Mouse (Mus musculus): Measurements from ENCODE around the gene Fam180a. TPM values are rescaled to one million over a fixed set of nuclear protein-coding genes. Genes with fewer than 3 reads are reported as not detected.

The Fam180a gene
- polyA plus RNA-seq, 1 experiment from 2014 or later, result 0.93 TPM

DNA sequence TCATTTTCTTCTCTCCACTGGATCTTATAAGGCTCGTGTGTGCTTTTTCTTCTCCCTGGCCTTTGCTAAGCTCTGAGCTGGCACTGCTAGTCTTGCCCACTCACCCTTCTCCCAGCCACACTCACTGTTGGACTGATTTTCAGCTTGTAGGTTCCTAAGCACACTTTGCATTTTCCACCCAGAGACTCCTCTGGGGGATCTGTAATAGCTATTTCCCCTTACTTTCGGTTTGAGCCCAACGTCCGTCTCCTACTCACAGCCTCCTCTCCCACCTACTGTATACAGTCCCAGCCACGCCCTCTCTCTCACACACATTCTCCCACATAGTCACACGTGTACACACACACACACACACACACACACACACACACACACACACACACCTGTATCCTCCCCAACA, 6.1 kb downstream of the Fam180a start:
- no peaks in the 10 kb centered on the region for H3K9me3 ChIP-seq (ENCODE audit: control insufficient read depth, low read length)
- WGBS, result 73% methylated on average over 6 of the region's 6 CpGs

DNA sequence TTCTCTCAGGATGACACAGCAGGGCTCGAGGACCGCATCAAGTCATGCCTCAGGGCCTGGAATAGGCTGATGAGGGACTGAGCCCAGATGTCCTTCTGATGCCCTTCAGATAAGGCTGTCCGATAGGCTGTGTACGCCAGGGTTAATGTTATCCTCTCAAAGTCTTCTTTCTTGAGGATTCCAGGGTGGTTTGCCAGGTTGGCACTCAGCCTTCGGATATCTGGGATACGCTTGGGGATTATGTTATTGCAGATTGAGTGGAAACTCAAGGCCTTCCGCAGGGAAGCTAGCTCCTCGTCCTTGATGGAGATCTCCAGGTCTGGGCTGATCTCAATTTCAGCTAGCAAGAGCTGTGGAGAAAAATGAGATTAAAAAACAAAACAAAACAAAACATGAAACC, 12.4 kb downstream of the Fam180a start:
- H3K4me1 ChIP-seq (ENCODE audit: control insufficient read depth in 2 of 2, insufficient read depth in 2 of 2, low read length in 2 of 2), result no peaks in the 10 kb centered on the region; a peak in 1 of 4 replicates
- no peaks in the 10 kb centered on the region for H3K27me3 ChIP-seq (ENCODE audit: control insufficient read depth, insufficient read depth, low read length)
- ATAC-seq (ENCODE audit: insufficient number of reproducible peaks, insufficient read depth, low FRiP score, low read depth), result no peak
- WGBS, result 87% methylated on average over 8 of the region's 8 CpGs
- no peaks in the 10 kb centered on the region for H3K9me3 ChIP-seq (ENCODE audit: control insufficient read depth, low read length)
- H3K36me3 ChIP-seq (ENCODE audit: control insufficient read depth, insufficient read depth, low read length), result no peaks in the 10 kb centered on the region
- H3K27ac ChIP-seq (replicated peaks in 1 of 2; ENCODE audit: control insufficient read depth in 1 of 2, insufficient read depth in 1 of 2, low read depth in 2 of 2, low read length in 2 of 2), result no peak overlapping the region
- H3K9ac ChIP-seq (ENCODE audit: low read length), result no peak overlapping the region
- H3K4me2 ChIP-seq (ENCODE audit: low read length), result no peak overlapping the region
- no peak overlapping the region for H3K4me3 ChIP-seq (ENCODE audit: control insufficient read depth in 1 of 2, insufficient read depth in 1 of 2, low read depth in 1 of 2, low read length in 2 of 2)

More for the DNA sequence above, 6.1 kb downstream of the Fam180a start:
- Histone ChIP-seq H3K4me1 (ENCODE audit: control insufficient read depth in 2 of 2, insufficient read depth in 2 of 2, low read length in 2 of 2) (peaks cover 0 to 4% of the 10 kb centered on the region in 2 experiments; a peak in 1 of 4 replicates), H3K27me3 (ENCODE audit: control insufficient read depth, insufficient read depth, low read length) (no peaks in the 10 kb centered on the region), H3K4me3 (ENCODE audit: control insufficient read depth in 1 of 2, insufficient read depth in 1 of 2, low read depth in 1 of 2, low read length in 2 of 2) (no peak overlapping the region), H3K4me2 (ENCODE audit: low read length) (no peak overlapping the region), H3K9ac (ENCODE audit: low read length) (no peak overlapping the region), H3K27ac (replicated peaks in 1 of 2; ENCODE audit: control insufficient read depth in 1 of 2, insufficient read depth in 1 of 2, low read depth in 2 of 2, low read length in 2 of 2) (no peak overlapping the region), H3K36me3 (ENCODE audit: control insufficient read depth, insufficient read depth, low read length) (no peaks in the 10 kb centered on the region)
- no peak for ATAC-seq (ENCODE audit: insufficient number of reproducible peaks, insufficient read depth, low FRiP score, low read depth)

DNA sequence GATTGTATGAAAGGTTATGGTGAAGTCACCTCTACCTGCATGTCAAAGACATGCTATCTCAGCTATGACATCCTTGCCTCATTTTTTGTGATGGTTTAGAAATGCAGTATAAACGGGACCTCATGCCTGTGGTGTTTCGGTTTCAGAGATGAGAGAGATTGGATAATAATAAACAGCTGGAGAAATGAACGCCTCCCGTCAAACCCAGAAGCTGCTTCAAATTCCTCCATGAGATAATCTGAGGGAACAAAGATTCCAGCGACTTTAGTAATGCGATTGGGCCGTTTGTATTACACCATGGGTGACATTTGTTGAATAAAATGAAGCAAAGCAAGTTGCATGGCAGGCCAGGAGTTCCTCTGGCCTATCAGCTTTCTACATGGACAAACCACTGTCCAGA, 16.5 kb downstream of the Fam180a start:
- Histone ChIP-seq H3K4me3 (ENCODE audit: control insufficient read depth in 1 of 2, insufficient read depth in 1 of 2, low read depth in 1 of 2, low read length in 2 of 2) (no peak overlapping the region), H3K9me3 (ENCODE audit: control insufficient read depth, low read length) (no peaks in the 10 kb centered on the region), H3K4me1 (ENCODE audit: control insufficient read depth in 2 of 2, insufficient read depth in 2 of 2, low read length in 2 of 2) (peaks cover 0 to 8% of the 10 kb centered on the region in 2 experiments; a peak in 2 of 4 replicates), H3K36me3 (ENCODE audit: control insufficient read depth, insufficient read depth, low read length) (no peaks in the 10 kb centered on the region), H3K27me3 (ENCODE audit: control insufficient read depth, insufficient read depth, low read length) (no peaks in the 10 kb centered on the region), H3K27ac (replicated peaks in 1 of 2; ENCODE audit: control insufficient read depth in 1 of 2, insufficient read depth in 1 of 2, low read depth in 2 of 2, low read length in 2 of 2) (no peak overlapping the region), H3K9ac (ENCODE audit: low read length) (no peak overlapping the region), H3K4me2 (ENCODE audit: low read length) (no peak overlapping the region)
- no peak for ATAC-seq (ENCODE audit: insufficient number of reproducible peaks, insufficient read depth, low FRiP score, low read depth)
- WGBS, result 28% methylated on average over 7 of the region's 7 CpGs

DNA sequence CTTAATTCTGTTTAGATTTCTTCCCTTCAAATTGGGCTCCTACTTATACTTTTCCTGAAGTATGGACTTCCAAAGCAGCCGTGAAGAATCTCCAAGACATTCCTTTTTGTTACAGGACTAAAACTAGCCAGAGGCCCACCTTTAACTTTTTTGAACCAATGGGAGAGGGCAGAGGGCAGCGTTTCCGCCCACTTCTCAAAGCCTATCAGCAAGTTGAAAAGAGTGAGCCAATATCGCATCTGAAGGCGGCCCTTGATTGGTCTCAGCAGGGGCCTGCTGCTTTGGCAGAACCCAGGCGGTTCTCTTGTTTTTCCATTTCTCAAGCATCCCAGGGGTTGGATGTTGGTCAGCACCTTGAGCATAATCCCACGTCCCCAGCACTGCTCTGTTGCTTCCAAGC, 17.9 kb downstream of the Fam180a start, which contains the start of gene Slc13a4:
Slc13a4 (minus strand) TSS at position 95 of the 400 bp plus-strand sequence.
- no peak within 1 kb of the TSS for H3K9ac ChIP-seq (ENCODE audit: low read length)
- H3K4me1 ChIP-seq (ENCODE audit: control insufficient read depth in 2 of 2, insufficient read depth in 2 of 2, low read length in 2 of 2), result peaks cover 0 to 8% of the 10 kb centered on the region in 2 experiments; a peak in 2 of 4 replicates
- ATAC-seq (ENCODE audit: insufficient number of reproducible peaks, insufficient read depth, low FRiP score, low read depth), result no peak
- H3K27me3 ChIP-seq (ENCODE audit: control insufficient read depth, insufficient read depth, low read length), result no peaks in the 10 kb centered on the region
- H3K4me2 ChIP-seq (ENCODE audit: low read length), result no peak within 1 kb of the TSS
- no peaks in the 10 kb centered on the region for H3K9me3 ChIP-seq (ENCODE audit: control insufficient read depth, low read length)
- WGBS, result 36% methylated on average over 7 of the region's 7 CpGs
- H3K27ac ChIP-seq (replicated peaks in 1 of 2; ENCODE audit: control insufficient read depth in 1 of 2, insufficient read depth in 1 of 2, low read depth in 2 of 2, low read length in 2 of 2), result no peak within 1 kb of the TSS
- H3K4me3 ChIP-seq (ENCODE audit: control insufficient read depth in 1 of 2, insufficient read depth in 1 of 2, low read depth in 1 of 2, low read length in 2 of 2), result no peak within 1 kb of the TSS
- no peaks in the 10 kb centered on the region for H3K36me3 ChIP-seq (ENCODE audit: control insufficient read depth, insufficient read depth, low read length)

DNA sequence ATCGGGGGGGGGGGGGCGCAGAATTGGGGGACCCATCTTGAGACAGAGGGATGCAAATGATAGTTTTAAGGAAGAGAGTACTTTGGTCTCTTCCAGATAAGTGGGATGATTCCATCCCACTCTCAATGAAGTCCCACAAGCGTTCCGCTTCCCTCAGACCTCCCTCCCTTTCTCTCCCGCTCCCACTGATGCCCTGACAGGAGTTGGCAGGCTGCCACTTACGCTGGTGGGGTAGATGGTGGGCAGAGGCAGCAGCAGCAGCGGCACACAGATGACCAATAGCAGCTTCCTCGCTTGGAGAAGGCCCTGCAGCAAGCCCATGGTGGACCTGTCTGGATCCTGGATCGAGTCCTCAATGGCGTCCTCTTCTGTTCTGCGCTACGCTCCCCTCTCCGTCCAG, 18.8 kb downstream of the Fam180a start:
- Histone ChIP-seq H3K27ac (replicated peaks in 1 of 2; ENCODE audit: control insufficient read depth in 1 of 2, insufficient read depth in 1 of 2, low read depth in 2 of 2, low read length in 2 of 2) (no peak overlapping the region), H3K36me3 (ENCODE audit: control insufficient read depth, insufficient read depth, low read length) (no peaks in the 10 kb centered on the region), H3K9me3 (ENCODE audit: control insufficient read depth, low read length) (no peaks in the 10 kb centered on the region), H3K27me3 (ENCODE audit: control insufficient read depth, insufficient read depth, low read length) (no peaks in the 10 kb centered on the region), H3K4me3 (ENCODE audit: control insufficient read depth in 1 of 2, insufficient read depth in 1 of 2, low read depth in 1 of 2, low read length in 2 of 2) (no peak overlapping the region), H3K4me1 (ENCODE audit: control insufficient read depth in 2 of 2, insufficient read depth in 2 of 2, low read length in 2 of 2) (peaks cover 0 to 8% of the 10 kb centered on the region in 2 experiments; a peak in 2 of 4 replicates), H3K9ac (ENCODE audit: low read length) (no peak overlapping the region), H3K4me2 (ENCODE audit: low read length) (no peak overlapping the region)
- ATAC-seq (ENCODE audit: insufficient number of reproducible peaks, insufficient read depth, low FRiP score, low read depth), result peak; percentile 47; the same call in 1 of the 2 replicates
- WGBS, result 50% methylated on average over 13 of the region's 13 CpGs

DNA sequence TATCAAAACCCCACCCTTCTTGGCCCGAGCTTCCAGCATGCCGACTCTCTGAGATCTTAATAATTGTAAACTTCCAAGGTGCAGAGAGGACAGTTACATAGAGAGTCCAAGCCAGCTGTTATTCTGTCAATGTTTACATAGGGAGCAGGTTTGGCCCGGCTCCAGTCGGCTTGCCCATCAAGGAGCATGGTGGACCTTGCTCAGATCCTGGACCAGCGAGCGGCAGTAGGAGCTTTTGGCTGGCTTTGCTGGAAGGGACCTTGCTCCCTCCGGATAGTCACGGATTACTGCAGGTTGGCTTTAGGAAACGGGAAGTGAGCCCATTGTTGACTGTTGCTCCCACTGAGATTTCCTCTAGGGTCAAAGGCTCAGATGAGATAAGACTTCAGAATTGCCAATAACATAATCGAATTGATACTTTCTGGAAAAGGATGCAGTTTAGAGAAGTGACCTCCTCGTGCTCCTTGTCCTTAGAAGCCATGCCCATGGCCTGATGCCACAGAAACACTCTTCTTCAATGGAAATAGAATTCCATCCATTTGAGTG, 22.5 kb downstream of the Fam180a start:
- Histone ChIP-seq H3K4me1 (ENCODE audit: control insufficient read depth in 2 of 2, insufficient read depth in 2 of 2, low read length in 2 of 2) (peaks cover 7 to 14% of the 10 kb centered on the region in 2 experiments), H3K36me3 (ENCODE audit: control insufficient read depth, insufficient read depth, low read length) (no peaks in the 10 kb centered on the region), H3K27ac (replicated peaks in 1 of 2; ENCODE audit: control insufficient read depth in 1 of 2, insufficient read depth in 1 of 2, low read depth in 2 of 2, low read length in 2 of 2) (no peak overlapping the region), H3K9me3 (ENCODE audit: control insufficient read depth, low read length) (no peaks in the 10 kb centered on the region), H3K4me3 (ENCODE audit: control insufficient read depth in 1 of 2, insufficient read depth in 1 of 2, low read depth in 1 of 2, low read length in 2 of 2) (no peak overlapping the region), H3K27me3 (ENCODE audit: control insufficient read depth, insufficient read depth, low read length) (no peaks in the 10 kb centered on the region), H3K4me2 (ENCODE audit: low read length) (no peak overlapping the region), H3K9ac (ENCODE audit: low read length) (no peak overlapping the region)
- 65% methylated on average over 11 of the region's 11 CpGs for WGBS
- no peak for ATAC-seq (ENCODE audit: insufficient number of reproducible peaks, insufficient read depth, low FRiP score, low read depth)

DNA sequence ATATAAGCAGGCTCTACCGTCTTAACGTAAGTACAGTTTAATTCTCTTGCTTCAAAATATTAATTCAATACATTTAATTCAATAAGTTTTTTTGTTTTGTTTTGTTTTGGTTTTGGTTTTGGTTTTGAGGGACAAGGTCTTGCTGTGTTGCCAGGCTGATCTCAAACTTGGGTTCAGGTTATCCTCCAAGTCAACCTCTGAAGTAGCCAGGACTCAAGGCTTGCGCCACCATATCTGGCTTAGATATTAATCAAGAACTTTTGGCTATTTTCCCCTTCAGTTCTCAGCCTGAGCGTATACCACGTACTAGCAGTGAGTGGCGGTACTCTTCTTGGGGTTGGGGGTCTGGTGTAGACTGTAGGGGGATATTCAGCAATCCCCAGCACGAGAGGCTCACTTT, 23.4 kb downstream of the Fam180a start:
- no peak overlapping the region for H3K27ac ChIP-seq (replicated peaks in 1 of 2; ENCODE audit: control insufficient read depth in 1 of 2, insufficient read depth in 1 of 2, low read depth in 2 of 2, low read length in 2 of 2)
- no peaks in the 10 kb centered on the region for H3K36me3 ChIP-seq (ENCODE audit: control insufficient read depth, insufficient read depth, low read length)
- WGBS, result 95% methylated on average over 7 of the region's 7 CpGs
- H3K9me3 ChIP-seq (ENCODE audit: control insufficient read depth, low read length), result no peaks in the 10 kb centered on the region
- H3K27me3 ChIP-seq (ENCODE audit: control insufficient read depth, insufficient read depth, low read length), result no peaks in the 10 kb centered on the region
- no peak for ATAC-seq (ENCODE audit: insufficient number of reproducible peaks, insufficient read depth, low FRiP score, low read depth)
- H3K4me1 ChIP-seq (ENCODE audit: control insufficient read depth in 2 of 2, insufficient read depth in 2 of 2, low read length in 2 of 2), result peaks cover 15 to 18% of the 10 kb centered on the region in 2 experiments
- H3K9ac ChIP-seq (ENCODE audit: low read length), result no peak overlapping the region
- H3K4me3 ChIP-seq (ENCODE audit: control insufficient read depth in 1 of 2, insufficient read depth in 1 of 2, low read depth in 1 of 2, low read length in 2 of 2), result no peak overlapping the region
- H3K4me2 ChIP-seq (ENCODE audit: low read length), result no peak overlapping the region

DNA sequence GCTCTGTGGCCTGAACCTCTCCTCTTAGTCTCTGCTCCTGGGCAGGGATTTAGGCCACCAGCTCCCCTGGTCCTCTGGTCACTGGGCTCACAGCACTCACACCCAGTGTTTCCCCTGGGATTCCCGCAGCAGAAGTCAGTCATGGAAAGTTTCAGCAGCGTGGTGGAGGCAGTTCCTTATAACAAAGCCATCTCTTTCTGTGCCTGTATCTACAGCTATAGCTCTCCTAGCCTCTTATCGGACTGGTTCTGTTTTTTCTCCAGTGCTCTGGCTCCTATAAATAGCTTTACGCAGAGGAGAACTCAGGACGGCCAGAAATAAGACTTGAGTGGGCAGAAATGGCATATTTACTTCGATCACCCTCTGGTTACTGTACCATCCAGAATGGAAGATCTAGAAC, 27.6 kb downstream of the Fam180a start:
- Histone ChIP-seq H3K27me3 (ENCODE audit: control insufficient read depth, insufficient read depth, low read length) (no peaks in the 10 kb centered on the region), H3K9ac (ENCODE audit: low read length) (peak overlapping the region; percentile 57), H3K9me3 (ENCODE audit: control insufficient read depth, low read length) (peaks cover 4% of the 10 kb centered on the region; the same call in 1 of the 2 replicates), H3K4me1 (ENCODE audit: control insufficient read depth in 2 of 2, insufficient read depth in 2 of 2, low read length in 2 of 2) (peaks cover 20 to 27% of the 10 kb centered on the region in 2 experiments), H3K4me3 (ENCODE audit: control insufficient read depth in 1 of 2, insufficient read depth in 1 of 2, low read depth in 1 of 2, low read length in 2 of 2) (no peak overlapping the region), H3K27ac (replicated peaks in 1 of 2; ENCODE audit: control insufficient read depth in 1 of 2, insufficient read depth in 1 of 2, low read depth in 2 of 2, low read length in 2 of 2) (peak overlapping the region; percentile 89 to 93), H3K4me2 (ENCODE audit: low read length) (peak overlapping the region; percentile 39), H3K36me3 (ENCODE audit: control insufficient read depth, insufficient read depth, low read length) (no peaks in the 10 kb centered on the region)
- peak; percentile 58; the same call in 1 of the 2 replicates for ATAC-seq (ENCODE audit: insufficient number of reproducible peaks, insufficient read depth, low FRiP score, low read depth)
- WGBS, result 5% methylated on average over 6 of the region's 6 CpGs
